Mouse (Mus musculus) bone marrow, adult 2 months (tissue): ENCODE results near the gene Aspdh.

Experiments
- CTCF ChIP-seq: fragments of 200-500 bp; IDR thresholded peaks from 2 replicates; pipeline ENCODE4 v1.5.1; 2011; ENCODE audit warnings: low read length, control low read depth; ENCODE audit not compliant: control insufficient read depth, insufficient read depth
- POLR2A ChIP-seq: fragments of 200-500 bp; IDR thresholded peaks from 2 replicates; pipeline ENCODE4 v1.6.1; 2011; ENCODE audit warnings: low read depth, mild to moderate bottlenecking, control low read depth, low read length, borderline replicate concordance; ENCODE audit not compliant: control insufficient read depth

GRCm38 (mm10) chr7:44463056-44463425, 2.1 kb upstream of the Aspdh start:
- TF ChIP-seq CTCF (no peak), POLR2A (no peak)
